ENCODE assay signal across 19 mouse cellular contexts in the genomic region with DNA sequence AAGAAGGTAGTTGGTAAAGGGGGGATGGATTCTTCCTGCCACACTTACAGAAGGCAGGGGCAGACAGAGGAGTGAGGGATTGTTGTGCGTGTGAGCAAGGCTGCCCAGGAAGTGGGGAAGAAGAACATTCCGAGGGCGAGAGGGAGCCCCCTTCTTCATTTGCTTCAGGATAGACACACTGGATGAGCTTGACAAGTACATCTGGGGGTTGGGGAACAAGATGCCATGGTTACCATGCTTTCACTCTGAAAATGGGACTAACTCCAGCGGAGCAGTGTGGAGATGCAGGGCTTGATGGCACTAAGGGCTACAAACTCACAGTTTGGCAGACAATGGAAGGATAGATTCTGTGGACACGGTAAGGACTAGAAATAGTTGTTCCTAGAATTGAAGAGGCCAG. TPM values are rescaled to one million over a fixed set of nuclear protein-coding genes. Genes with fewer than 3 reads are reported as not detected.
DNase-seq lines count a peak whose midpoint lies in the region; ATAC-seq and TF ChIP-seq lines count a peak whose summit lies in the region.
"Had no signal": no experiment of that assay in that cellular context is flagged by ENCODE, and none has a peak within 500 bp of the region (broad histone marks: within the 10 kb centered on the region; RNA-seq: fewer than 3 reads in every experiment).

No protein-coding gene starts in this region.

- ATAC-seq in hindbrain, embryonic 13.5 days (ENCODE audit: low FRiP score), result no peak
- ATAC-seq in midbrain, embryonic 14.5 days (ENCODE audit: low FRiP score, low TSS enrichment), result no peak
- ATAC-seq: activated CD4-positive, CD25-positive, alpha-beta regulatory T cell, adult 4 months; intestine, postnatal 0 days; Patski had no signal

- TF ChIP-seq POLR2A in cortical plate, adult 2 months (IDR thresholded peaks at IDR 0.05; ENCODE audit: extremely low read depth, insufficient read depth, low read length), result no peak

- no peaks in the 10 kb centered on the region for H3K9me3 ChIP-seq in hindbrain, embryonic 13.5 days
- H3K9me3 ChIP-seq in hindbrain, embryonic 10.5 days, result no peaks in the 10 kb centered on the region
- H3K9me3 ChIP-seq in midbrain, embryonic 14.5 days (ENCODE audit: control insufficient read depth, low read length), result no peaks in the 10 kb centered on the region
- H3K9me3 ChIP-seq: heart, embryonic 12.5 days had no signal

- H3K9ac ChIP-seq in hindbrain, embryonic 13.5 days, result peak overlapping the region; percentile 72
- peak overlapping the region; percentile 35; the same call in 1 of the 2 replicates for H3K9ac ChIP-seq in midbrain, embryonic 14.5 days (replicated peaks; ENCODE audit: low read length)
- H3K9ac ChIP-seq: heart, embryonic 12.5 days had no signal

- peak overlapping the region; percentile 50 for H3K4me2 ChIP-seq in hindbrain, embryonic 13.5 days
- H3K4me2 ChIP-seq in midbrain, embryonic 14.5 days (ENCODE audit: low read length), result peak overlapping the region; percentile 51
- H3K4me2 ChIP-seq: heart, embryonic 12.5 days had no signal

- H3K36me3 ChIP-seq in hindbrain, embryonic 13.5 days, result peaks cover 2% of the 10 kb centered on the region; the same call in 1 of the 2 replicates
- 0 out of 2 replicates have a peak, but pooled peaks cover 1% of the 10 kb centered on the region for H3K36me3 ChIP-seq in hindbrain, embryonic 10.5 days
- H3K36me3 ChIP-seq in midbrain, embryonic 14.5 days (ENCODE audit: control insufficient read depth, insufficient read depth, low read length), result 0 out of 2 replicates have a peak, but pooled peaks cover 3% of the 10 kb centered on the region
- H3K36me3 ChIP-seq: heart, embryonic 12.5 days had no signal

- H3K4me3 ChIP-seq in hindbrain, embryonic 13.5 days, result peak overlapping the region; percentile 42
- H3K4me3 ChIP-seq in hindbrain, embryonic 10.5 days, result no peak overlapping the region
- peak overlapping the region; percentile 49 for H3K4me3 ChIP-seq in cortical plate, adult 2 months (ENCODE audit: insufficient read depth, low read length)
- peak overlapping the region; percentile 38; the same call in 1 of the 2 replicates for H3K4me3 ChIP-seq in midbrain, embryonic 14.5 days (replicated peaks; ENCODE audit: low read depth, low read length)
- H3K4me3 ChIP-seq: erythroblast, embryonic 14.5 days; heart, embryonic 12.5 days had no signal

- H3K4me1 ChIP-seq in hindbrain, embryonic 13.5 days (replicated peaks), result peaks cover 70% of the 10 kb centered on the region
- peaks cover 26% of the 10 kb centered on the region for H3K4me1 ChIP-seq in hindbrain, embryonic 10.5 days (replicated peaks)
- H3K4me1 ChIP-seq in cortical plate, adult 2 months (ENCODE audit: control insufficient read depth, insufficient read depth, low read length), result peaks cover 11% of the 10 kb centered on the region; the same call in 1 of the 2 replicates
- peaks cover 19% of the 10 kb centered on the region for H3K4me1 ChIP-seq in midbrain, embryonic 14.5 days (ENCODE audit: control insufficient read depth, insufficient read depth, low read length)

- no peak for DNase-seq in hindbrain, embryonic 10.5 days (ENCODE audit: low spot score)
- peak; percentile 68 for DNase-seq in brain, adult 2 months (ENCODE audit: low read depth, low spot score)
- DNase-seq in midbrain, embryonic 14.5 days, result no peak
- no peak for DNase-seq in embryo, embryonic 10.5 days (ENCODE audit: low spot score)
- no peak for DNase-seq in lung, adult 18-20 months
- no peak for DNase-seq in cerebellum, postnatal 36 days
- DNase-seq: adrenal gland, postnatal 25 days; cerebellum, adult 9-11 months; heart, postnatal 36 days; lung, postnatal 14 days; right cerebral cortex, postnatal 4 days; thymus, postnatal 4 days had no signal

- TF ChIP-seq CTCF in cortical plate, adult 2 months (IDR thresholded peaks at IDR 0.05; ENCODE audit: extremely low read depth, insufficient read depth, low read length), result no peak

- H3K27ac ChIP-seq in hindbrain, embryonic 13.5 days, result peak overlapping the region; percentile 25; the same call in 1 of the 2 replicates
- no peak overlapping the region for H3K27ac ChIP-seq in hindbrain, embryonic 10.5 days
- H3K27ac ChIP-seq in cortical plate, adult 2 months (ENCODE audit: insufficient read depth, low read length), result no peak overlapping the region
- H3K27ac ChIP-seq in midbrain, embryonic 14.5 days (replicated peaks; ENCODE audit: low read depth, low read length), result no peak overlapping the region

- H3K27me3 ChIP-seq in hindbrain, embryonic 13.5 days, result no peaks in the 10 kb centered on the region
- no peaks in the 10 kb centered on the region for H3K27me3 ChIP-seq in hindbrain, embryonic 10.5 days (ENCODE audit: insufficient read depth, poor library complexity, severe bottlenecking)
- no peaks in the 10 kb centered on the region for H3K27me3 ChIP-seq in midbrain, embryonic 14.5 days (ENCODE audit: control insufficient read depth, insufficient read depth, low read length)
- H3K27me3 ChIP-seq: heart, embryonic 12.5 days; Patski had no signal

- 76% methylated on average over 5 of the region's 5 CpGs for WGBS in hindbrain, embryonic 13.5 days
- 80% methylated on average over 5 of the region's 5 CpGs for WGBS in hindbrain, embryonic 10.5 days
- 74% methylated on average over 5 of the region's 5 CpGs for WGBS in midbrain, embryonic 14.5 days

RNA-seq across cellular contexts. Expression of gene Dctn1, which starts 5.3 kb away (rescaled TPM):
- 142 and 147 TPM in 2 replicates for polyA plus RNA-seq in hindbrain, embryonic 13.5 days (2015; fragmentation: Nextera tagmentation; extraction: Ambion mirVana)
- 121 and 140 TPM in 2 replicates for polyA plus RNA-seq in hindbrain, embryonic 10.5 days (2016; fragmentation: Nextera tagmentation; extraction: Ambion mirVana)
- 332 and 350 TPM in 2 replicates for polyA plus RNA-seq in cortical plate, adult 2 months (2012; rRNA removed)
- 134 and 135 TPM in 2 replicates for polyA plus RNA-seq in midbrain, embryonic 14.5 days (2014; fragmentation: Nextera tagmentation; extraction: Ambion mirVana)

RNA-seq across cellular contexts. Expression of gene 1700003E16Rik, which starts 14.9 kb away (rescaled TPM):
- 4.3 and 6.0 TPM in 2 replicates for polyA plus RNA-seq in hindbrain, embryonic 13.5 days (2015; fragmentation: Nextera tagmentation; extraction: Ambion mirVana)
- polyA plus RNA-seq in hindbrain, embryonic 10.5 days (2016; fragmentation: Nextera tagmentation; extraction: Ambion mirVana), result 3.1 and 6.0 TPM in 2 replicates
- polyA plus RNA-seq in cortical plate, adult 2 months (2012; rRNA removed), result 29.7 and 31.4 TPM in 2 replicates
- 5.9 and 7.1 TPM in 2 replicates for polyA plus RNA-seq in midbrain, embryonic 14.5 days (2014; fragmentation: Nextera tagmentation; extraction: Ambion mirVana)
- polyA plus RNA-seq: activated CD4-positive, CD25-positive, alpha-beta regulatory T cell, adult 4 months; erythroblast, embryonic 14.5 days had no signal

RNA-seq across cellular contexts. Expression of gene Wdr54, which starts 14.9 kb away (rescaled TPM):
- polyA plus RNA-seq in hindbrain, embryonic 13.5 days (2015; fragmentation: Nextera tagmentation; extraction: Ambion mirVana), result 15.2 and 15.5 TPM in 2 replicates
- 14.2 and 15.9 TPM in 2 replicates for polyA plus RNA-seq in hindbrain, embryonic 10.5 days (2016; fragmentation: Nextera tagmentation; extraction: Ambion mirVana)
- polyA plus RNA-seq in cortical plate, adult 2 months (2012; rRNA removed), result 29.0 and 34.1 TPM in 2 replicates
- polyA plus RNA-seq in midbrain, embryonic 14.5 days (2014; fragmentation: Nextera tagmentation; extraction: Ambion mirVana), result 19.4 and 30.3 TPM in 2 replicates

RNA-seq across cellular contexts. Expression of gene Rtkn, which starts 35.8 kb away (rescaled TPM):
- 15.9 and 16.6 TPM in 2 replicates for polyA plus RNA-seq in hindbrain, embryonic 13.5 days (2015; fragmentation: Nextera tagmentation; extraction: Ambion mirVana)
- 40.5 and 46.4 TPM in 2 replicates for polyA plus RNA-seq in hindbrain, embryonic 10.5 days (2016; fragmentation: Nextera tagmentation; extraction: Ambion mirVana)
- polyA plus RNA-seq in cortical plate, adult 2 months (2012; rRNA removed), result 163 and 169 TPM in 2 replicates
- polyA plus RNA-seq in midbrain, embryonic 14.5 days (2014; fragmentation: Nextera tagmentation; extraction: Ambion mirVana), result 5.0 and 8.8 TPM in 2 replicates
- polyA plus RNA-seq: activated CD4-positive, CD25-positive, alpha-beta regulatory T cell, adult 4 months had no signal

RNA-seq across cellular contexts. Expression of gene Ino80b, which starts 45.8 kb away (rescaled TPM):
- polyA plus RNA-seq in hindbrain, embryonic 13.5 days (2015; fragmentation: Nextera tagmentation; extraction: Ambion mirVana), result 13.4 and 14.1 TPM in 2 replicates
- 19.8 and 22.8 TPM in 2 replicates for polyA plus RNA-seq in hindbrain, embryonic 10.5 days (2016; fragmentation: Nextera tagmentation; extraction: Ambion mirVana)
- 23.2 and 25.5 TPM in 2 replicates for polyA plus RNA-seq in cortical plate, adult 2 months (2012; rRNA removed)
- 13.1 and 14.2 TPM in 2 replicates for polyA plus RNA-seq in midbrain, embryonic 14.5 days (2014; fragmentation: Nextera tagmentation; extraction: Ambion mirVana)
